Mouse (Mus musculus): Measurements from ENCODE around the gene Hoxb7. TPM values are rescaled to one million over a fixed set of nuclear protein-coding genes. Genes with fewer than 3 reads are reported as not detected.

Hoxb7 gene
- total RNA-seq (2014; rRNA removed; ENCODE audit: low replicate concordance) (not detected in 2 replicates), polyA plus RNA-seq (2015; fragmentation: Nextera tagmentation; extraction: Ambion mirVana) (0.20 TPM in 1 of 2 replicates, not detected in the other)

- H3K27me3 ChIP-seq (ENCODE audit: control insufficient read depth, insufficient read depth, low read length), result peaks cover 100% of the 10 kb centered on the region
- no peaks in the 10 kb centered on the region for H3K4me1 ChIP-seq (ENCODE audit: control insufficient read depth, insufficient read depth)
- ATAC-seq (ENCODE audit: insufficient read depth, low read depth), result no peak
- H3K9ac ChIP-seq (replicated peaks; ENCODE audit: low read depth, low read length), result no peak within 1 kb of the TSS
- H3K9me3 ChIP-seq (replicated peaks; ENCODE audit: control insufficient read depth, low read length), result no peaks in the 10 kb centered on the region
- DNase-seq (ENCODE audit: low spot score), result no peak
- TF ChIP-seq EP300 (IDR thresholded peaks at IDR 0.05; ENCODE audit: low read depth), result no peak
- TF ChIP-seq CTCF (IDR thresholded peaks at IDR 0.05; ENCODE audit: low read depth), result no peak
- H3K4me2 ChIP-seq (ENCODE audit: low read depth, low read length), result peak within 1 kb of the TSS; percentile 44
- H3K4me3 ChIP-seq (ENCODE audit: low read depth, low read length), result peak within 1 kb of the TSS; percentile 35
- 3% methylated on average over 43 of the region's 43 CpGs for WGBS
- H3K27ac ChIP-seq (ENCODE audit: low read depth), result no peak within 1 kb of the TSS
- no peaks in the 10 kb centered on the region for H3K36me3 ChIP-seq (replicated peaks; ENCODE audit: control insufficient read depth, insufficient read depth, low read length)
Observed at GRCm38 (mm10) chr11:96285771-96286738, at the start of gene Hoxb7. Gene Hoxb7, plus strand, starts transcription at chr11:96286623.

- ATAC-seq (ENCODE audit: insufficient read depth, low read depth), result no peak
- no peak for TF ChIP-seq EP300 (IDR thresholded peaks at IDR 0.05; ENCODE audit: low read depth)
- TF ChIP-seq CTCF (IDR thresholded peaks at IDR 0.05; ENCODE audit: low read depth), result peak; percentile 73
- DNase-seq (ENCODE audit: low spot score), result peak; percentile 40
- Histone ChIP-seq H3K27me3 (ENCODE audit: control insufficient read depth, insufficient read depth, low read length) (peaks cover 35% of the 10 kb centered on the region), H3K4me1 (ENCODE audit: control insufficient read depth, insufficient read depth) (no peaks in the 10 kb centered on the region), H3K9ac (replicated peaks; ENCODE audit: low read depth, low read length) (no peak overlapping the region), H3K27ac (ENCODE audit: low read depth) (no peak overlapping the region), H3K9me3 (replicated peaks; ENCODE audit: control insufficient read depth, low read length) (no peaks in the 10 kb centered on the region), H3K4me3 (ENCODE audit: low read depth, low read length) (no peak overlapping the region), H3K36me3 (replicated peaks; ENCODE audit: control insufficient read depth, insufficient read depth, low read length) (no peaks in the 10 kb centered on the region), H3K4me2 (ENCODE audit: low read depth, low read length) (no peak overlapping the region)
- WGBS, result 3% methylated on average over 7 of the region's 7 CpGs
Observed at GRCm38 (mm10) chr11:96240211-96240610, 46.2 kb upstream of the Hoxb7 start.

DNA sequence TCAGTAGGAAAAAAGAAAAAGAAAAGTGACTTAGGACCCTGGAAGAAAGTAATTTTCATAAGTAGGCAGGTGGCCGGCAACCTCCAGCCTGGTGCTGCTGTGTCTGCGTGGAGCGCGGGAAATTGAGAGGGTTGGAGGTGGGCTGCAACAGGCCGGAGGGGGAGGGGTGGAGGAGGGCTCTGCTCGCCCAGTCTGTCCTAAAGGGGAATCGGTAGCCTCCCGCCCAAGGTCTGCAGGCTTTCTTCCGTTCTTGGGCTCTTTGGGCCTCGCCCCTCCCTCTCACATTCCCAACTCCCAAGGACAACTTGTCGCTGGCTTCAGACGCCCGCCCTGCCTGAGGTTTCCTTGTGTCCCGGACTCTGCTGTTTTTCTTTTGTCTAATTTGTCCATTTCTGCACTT, 35.5 kb upstream of the Hoxb7 start:
- H3K9me3 ChIP-seq (replicated peaks; ENCODE audit: control insufficient read depth, low read length), result no peaks in the 10 kb centered on the region
- H3K4me2 ChIP-seq (ENCODE audit: low read depth, low read length), result no peak overlapping the region
- H3K4me1 ChIP-seq (ENCODE audit: control insufficient read depth, insufficient read depth), result no peaks in the 10 kb centered on the region
- H3K4me3 ChIP-seq (ENCODE audit: low read depth, low read length), result no peak overlapping the region
- ATAC-seq (ENCODE audit: insufficient read depth, low read depth) (no peak), DNase-seq (ENCODE audit: low spot score) (no peak)
- H3K36me3 ChIP-seq (replicated peaks; ENCODE audit: control insufficient read depth, insufficient read depth, low read length), result no peaks in the 10 kb centered on the region
- WGBS, result 3% methylated on average over 14 of the region's 14 CpGs
- H3K27ac ChIP-seq (ENCODE audit: low read depth), result no peak overlapping the region
- TF ChIP-seq CTCF (IDR thresholded peaks at IDR 0.05; ENCODE audit: low read depth), result no peak
- no peak for TF ChIP-seq EP300 (IDR thresholded peaks at IDR 0.05; ENCODE audit: low read depth)
- peaks cover 96% of the 10 kb centered on the region for H3K27me3 ChIP-seq (ENCODE audit: control insufficient read depth, insufficient read depth, low read length)
- H3K9ac ChIP-seq (replicated peaks; ENCODE audit: low read depth, low read length), result no peak overlapping the region

- DNase-seq (ENCODE audit: low spot score) (no peak), ATAC-seq (ENCODE audit: insufficient read depth, low read depth) (no peak)
- Histone ChIP-seq H3K9ac (replicated peaks; ENCODE audit: low read depth, low read length) (no peak overlapping the region), H3K9me3 (replicated peaks; ENCODE audit: control insufficient read depth, low read length) (no peaks in the 10 kb centered on the region), H3K27me3 (ENCODE audit: control insufficient read depth, insufficient read depth, low read length) (peaks cover 96% of the 10 kb centered on the region), H3K36me3 (replicated peaks; ENCODE audit: control insufficient read depth, insufficient read depth, low read length) (no peaks in the 10 kb centered on the region), H3K4me1 (ENCODE audit: control insufficient read depth, insufficient read depth) (no peaks in the 10 kb centered on the region), H3K27ac (ENCODE audit: low read depth) (no peak overlapping the region), H3K4me2 (ENCODE audit: low read depth, low read length) (no peak overlapping the region), H3K4me3 (ENCODE audit: low read depth, low read length) (no peak overlapping the region)
- no peak for TF ChIP-seq EP300 (IDR thresholded peaks at IDR 0.05; ENCODE audit: low read depth)
- no peak for TF ChIP-seq CTCF (IDR thresholded peaks at IDR 0.05; ENCODE audit: low read depth)
- WGBS, result 2% methylated on average over 46 of the region's 46 CpGs
Observed at GRCm38 (mm10) chr11:96251480-96252031, 34.9 kb upstream of the Hoxb7 start.

GRCm38 (mm10) chr11:96252541-96253120, 33.8 kb upstream of the Hoxb7 start:
- Histone ChIP-seq H3K9ac (replicated peaks; ENCODE audit: low read depth, low read length) (no peak overlapping the region), H3K27ac (ENCODE audit: low read depth) (no peak overlapping the region), H3K4me2 (ENCODE audit: low read depth, low read length) (no peak overlapping the region), H3K27me3 (ENCODE audit: control insufficient read depth, insufficient read depth, low read length) (peaks cover 98% of the 10 kb centered on the region), H3K36me3 (replicated peaks; ENCODE audit: control insufficient read depth, insufficient read depth, low read length) (no peaks in the 10 kb centered on the region), H3K4me1 (ENCODE audit: control insufficient read depth, insufficient read depth) (no peaks in the 10 kb centered on the region), H3K4me3 (ENCODE audit: low read depth, low read length) (no peak overlapping the region), H3K9me3 (replicated peaks; ENCODE audit: control insufficient read depth, low read length) (no peaks in the 10 kb centered on the region)
- TF ChIP-seq CTCF (IDR thresholded peaks at IDR 0.05; ENCODE audit: low read depth), result no peak
- no peak for ATAC-seq (ENCODE audit: insufficient read depth, low read depth)
- DNase-seq (ENCODE audit: low spot score), result no peak
- WGBS, result 5% methylated on average over 12 of the region's 12 CpGs
